Mouse (Mus musculus): ENCODE measurements around the gene Ltbp2. TPM values are rescaled to one million over a fixed set of nuclear protein-coding genes. Genes with fewer than 3 reads are reported as not detected.

Gene Ltbp2
- polyA plus RNA-seq, 1 experiment from 2014 or later: 2.9 TPM

GRCm38 (mm10) chr12:84824203-84824602 is 52.1 kb downstream of the Ltbp2 start:
- H3K9me3 ChIP-seq (ENCODE audit: control insufficient read depth, low read length): no peaks in the 10 kb centered on the region
- H3K4me1 ChIP-seq (ENCODE audit: control insufficient read depth in 2 of 2, insufficient read depth in 2 of 2, low read length in 2 of 2): peaks cover 0 to 2% of the 10 kb centered on the region in 2 experiments; a peak in 1 of 4 replicates
- no peak for ATAC-seq (ENCODE audit: insufficient number of reproducible peaks, insufficient read depth, low FRiP score, low read depth)
- H3K27me3 ChIP-seq (ENCODE audit: control insufficient read depth, insufficient read depth, low read length): peaks cover 68% of the 10 kb centered on the region
- H3K9ac ChIP-seq (ENCODE audit: low read length): no peak overlapping the region
- 81% methylated on average over 5 of the region's 5 CpGs for WGBS
- no peak overlapping the region for H3K4me3 ChIP-seq (ENCODE audit: control insufficient read depth in 1 of 2, insufficient read depth in 1 of 2, low read depth in 1 of 2, low read length in 2 of 2)
- H3K4me2 ChIP-seq (ENCODE audit: low read length): no peak overlapping the region
- H3K36me3 ChIP-seq (ENCODE audit: control insufficient read depth, insufficient read depth, low read length): no peaks in the 10 kb centered on the region
- H3K27ac ChIP-seq (replicated peaks in 1 of 2; ENCODE audit: control insufficient read depth in 1 of 2, insufficient read depth in 1 of 2, low read depth in 2 of 2, low read length in 2 of 2): no peak overlapping the region

GRCm38 (mm10) chr12:84823601-84824000 is 52.7 kb downstream of the Ltbp2 start:
- 68% methylated on average over 7 of the region's 7 CpGs for WGBS
- Histone ChIP-seq H3K27ac (replicated peaks in 1 of 2; ENCODE audit: control insufficient read depth in 1 of 2, insufficient read depth in 1 of 2, low read depth in 2 of 2, low read length in 2 of 2) (no peak overlapping the region), H3K27me3 (ENCODE audit: control insufficient read depth, insufficient read depth, low read length) (peaks cover 62% of the 10 kb centered on the region)

GRCm38 (mm10) chr12:84819236-84820168 is 56.8 kb downstream of the Ltbp2 start:
- Histone ChIP-seq H3K36me3 (ENCODE audit: control insufficient read depth, insufficient read depth, low read length) (no peaks in the 10 kb centered on the region), H3K27me3 (ENCODE audit: control insufficient read depth, insufficient read depth, low read length) (peaks cover 51% of the 10 kb centered on the region), H3K4me1 (ENCODE audit: control insufficient read depth in 2 of 2, insufficient read depth in 2 of 2, low read length in 2 of 2) (peaks cover 0 to 2% of the 10 kb centered on the region in 2 experiments; a peak in 1 of 4 replicates), H3K4me3 (ENCODE audit: control insufficient read depth in 1 of 2, insufficient read depth in 1 of 2, low read depth in 1 of 2, low read length in 2 of 2) (no peak overlapping the region), H3K27ac (replicated peaks in 1 of 2; ENCODE audit: control insufficient read depth in 1 of 2, insufficient read depth in 1 of 2, low read depth in 2 of 2, low read length in 2 of 2) (no peak overlapping the region), H3K4me2 (ENCODE audit: low read length) (no peak overlapping the region), H3K9ac (ENCODE audit: low read length) (no peak overlapping the region), H3K9me3 (ENCODE audit: control insufficient read depth, low read length) (no peaks in the 10 kb centered on the region)
- no peak for ATAC-seq (ENCODE audit: insufficient number of reproducible peaks, insufficient read depth, low FRiP score, low read depth)
- WGBS: 69% methylated on average over 13 of the region's 13 CpGs

More at GRCm38 (mm10) chr12:84823601-84824000, 52.7 kb downstream of the Ltbp2 start:
- Histone ChIP-seq H3K9me3 (ENCODE audit: control insufficient read depth, low read length) (no peaks in the 10 kb centered on the region), H3K9ac (ENCODE audit: low read length) (no peak overlapping the region), H3K4me1 (ENCODE audit: control insufficient read depth in 2 of 2, insufficient read depth in 2 of 2, low read length in 2 of 2) (peaks cover 0 to 2% of the 10 kb centered on the region in 2 experiments; a peak in 1 of 4 replicates), H3K36me3 (ENCODE audit: control insufficient read depth, insufficient read depth, low read length) (no peaks in the 10 kb centered on the region), H3K4me3 (ENCODE audit: control insufficient read depth in 1 of 2, insufficient read depth in 1 of 2, low read depth in 1 of 2, low read length in 2 of 2) (no peak overlapping the region), H3K4me2 (ENCODE audit: low read length) (no peak overlapping the region)
- no peak for ATAC-seq (ENCODE audit: insufficient number of reproducible peaks, insufficient read depth, low FRiP score, low read depth)

GRCm38 (mm10) chr12:84818496-84818895 is 57.8 kb downstream of the Ltbp2 start:
- no peaks in the 10 kb centered on the region for H3K36me3 ChIP-seq (ENCODE audit: control insufficient read depth, insufficient read depth, low read length)
- peaks cover 0 to 2% of the 10 kb centered on the region in 2 experiments; a peak in 1 of 4 replicates for H3K4me1 ChIP-seq (ENCODE audit: control insufficient read depth in 2 of 2, insufficient read depth in 2 of 2, low read length in 2 of 2)
- no peak overlapping the region for H3K4me3 ChIP-seq (ENCODE audit: control insufficient read depth in 1 of 2, insufficient read depth in 1 of 2, low read depth in 1 of 2, low read length in 2 of 2)
- H3K27ac ChIP-seq (replicated peaks in 1 of 2; ENCODE audit: control insufficient read depth in 1 of 2, insufficient read depth in 1 of 2, low read depth in 2 of 2, low read length in 2 of 2): no peak overlapping the region
- H3K27me3 ChIP-seq (ENCODE audit: control insufficient read depth, insufficient read depth, low read length): peaks cover 61% of the 10 kb centered on the region
- 72% methylated on average over 4 of the region's 4 CpGs for WGBS
- no peak overlapping the region for H3K4me2 ChIP-seq (ENCODE audit: low read length)
- no peak for ATAC-seq (ENCODE audit: insufficient number of reproducible peaks, insufficient read depth, low FRiP score, low read depth)
- no peaks in the 10 kb centered on the region for H3K9me3 ChIP-seq (ENCODE audit: control insufficient read depth, low read length)
- no peak overlapping the region for H3K9ac ChIP-seq (ENCODE audit: low read length)

- H3K27me3 ChIP-seq (ENCODE audit: control insufficient read depth, insufficient read depth, low read length): peaks cover 67% of the 10 kb centered on the region
- H3K4me3 ChIP-seq (ENCODE audit: control insufficient read depth in 1 of 2, insufficient read depth in 1 of 2, low read depth in 1 of 2, low read length in 2 of 2): no peak overlapping the region
- H3K27ac ChIP-seq (replicated peaks in 1 of 2; ENCODE audit: control insufficient read depth in 1 of 2, insufficient read depth in 1 of 2, low read depth in 2 of 2, low read length in 2 of 2): no peak overlapping the region
- 76% methylated on average over 3 of the region's 3 CpGs for WGBS
- peaks cover 0 to 2% of the 10 kb centered on the region in 2 experiments; a peak in 1 of 4 replicates for H3K4me1 ChIP-seq (ENCODE audit: control insufficient read depth in 2 of 2, insufficient read depth in 2 of 2, low read length in 2 of 2)
- no peak overlapping the region for H3K9ac ChIP-seq (ENCODE audit: low read length)
- no peaks in the 10 kb centered on the region for H3K9me3 ChIP-seq (ENCODE audit: control insufficient read depth, low read length)
- no peak for ATAC-seq (ENCODE audit: insufficient number of reproducible peaks, insufficient read depth, low FRiP score, low read depth)
- no peaks in the 10 kb centered on the region for H3K36me3 ChIP-seq (ENCODE audit: control insufficient read depth, insufficient read depth, low read length)
- no peak overlapping the region for H3K4me2 ChIP-seq (ENCODE audit: low read length)
Observed at GRCm38 (mm10) chr12:84814663-84815325, 61.5 kb downstream of the Ltbp2 start.

- H3K9ac ChIP-seq (ENCODE audit: low read length): no peak overlapping the region
- H3K27ac ChIP-seq (replicated peaks in 1 of 2; ENCODE audit: control insufficient read depth in 1 of 2, insufficient read depth in 1 of 2, low read depth in 2 of 2, low read length in 2 of 2): no peak overlapping the region
- H3K27me3 ChIP-seq (ENCODE audit: control insufficient read depth, insufficient read depth, low read length): peaks cover 74% of the 10 kb centered on the region
- no peaks in the 10 kb centered on the region for H3K36me3 ChIP-seq (ENCODE audit: control insufficient read depth, insufficient read depth, low read length)
- no peak overlapping the region for H3K4me3 ChIP-seq (ENCODE audit: control insufficient read depth in 1 of 2, insufficient read depth in 1 of 2, low read depth in 1 of 2, low read length in 2 of 2)
- ATAC-seq (ENCODE audit: insufficient number of reproducible peaks, insufficient read depth, low FRiP score, low read depth): no peak
- H3K4me2 ChIP-seq (ENCODE audit: low read length): no peak overlapping the region
- WGBS: 24% methylated on average over 7 of the region's 7 CpGs
- no peaks in the 10 kb centered on the region for H3K4me1 ChIP-seq (ENCODE audit: control insufficient read depth in 2 of 2, insufficient read depth in 2 of 2, low read length in 2 of 2)
- H3K9me3 ChIP-seq (ENCODE audit: control insufficient read depth, low read length): no peaks in the 10 kb centered on the region
Observed at GRCm38 (mm10) chr12:84813773-84814172, 62.6 kb downstream of the Ltbp2 start.

- ATAC-seq (ENCODE audit: insufficient number of reproducible peaks, insufficient read depth, low FRiP score, low read depth): no peak
- 29% methylated on average over 3 of the region's 3 CpGs for WGBS
Observed at GRCm38 (mm10) chr12:84812004-84812403, 64.3 kb downstream of the Ltbp2 start.

More at GRCm38 (mm10) chr12:84812004-84812403, 64.3 kb downstream of the Ltbp2 start:
- Histone ChIP-seq H3K27me3 (ENCODE audit: control insufficient read depth, insufficient read depth, low read length) (peaks cover 89% of the 10 kb centered on the region), H3K4me3 (ENCODE audit: control insufficient read depth in 1 of 2, insufficient read depth in 1 of 2, low read depth in 1 of 2, low read length in 2 of 2) (no peak overlapping the region), H3K36me3 (ENCODE audit: control insufficient read depth, insufficient read depth, low read length) (no peaks in the 10 kb centered on the region), H3K4me1 (ENCODE audit: control insufficient read depth in 2 of 2, insufficient read depth in 2 of 2, low read length in 2 of 2) (no peaks in the 10 kb centered on the region; a peak in 1 of 4 replicates), H3K9ac (ENCODE audit: low read length) (no peak overlapping the region), H3K4me2 (ENCODE audit: low read length) (no peak overlapping the region), H3K9me3 (ENCODE audit: control insufficient read depth, low read length) (no peaks in the 10 kb centered on the region), H3K27ac (replicated peaks in 1 of 2; ENCODE audit: control insufficient read depth in 1 of 2, insufficient read depth in 1 of 2, low read depth in 2 of 2, low read length in 2 of 2) (no peak overlapping the region)

All from heart, embryonic 14.5 days (tissue).